Mouse (Mus musculus) common myeloid progenitor, adult 5-6 weeks (primary cell): ENCODE measurements around the gene Nrros. TPM values are rescaled to one million over a fixed set of nuclear protein-coding genes. Genes with fewer than 3 reads are reported as not detected.

Experiments
- ATAC-seq: replicated peaks from 2 replicates; pipeline ENCODE4 v1.8.0; 2016; ENCODE audit warnings: low read depth, mild to moderate bottlenecking, moderate TSS enrichment, inconsistent platforms; ENCODE audit not compliant: poor library complexity, severe bottlenecking
- total RNA-seq: library from RNA; stranded (forward); fragments of 200-1000, 187-1606 nt; gene quantifications from 2 replicates; pipeline ENCODE4 v1.2.3, GENCODE M21; 2017

The Nrros gene
- total RNA-seq, result 84.7 and 98.7 TPM in 2 replicates

- peak; percentile 78 for ATAC-seq
Observed at GRCm38 (mm10) chr16:32165281-32165821, at the start of gene Nrros. Nrros (minus strand) TSS chr16:32165594.

GRCm38 (mm10) chr16:32214804-32215576 lies 49.6 kb upstream of the Nrros start:
- ATAC-seq, result no peak

- no peak for ATAC-seq
Observed at GRCm38 (mm10) chr16:32214156-32214555, 48.8 kb upstream of the Nrros start.

- no peak for ATAC-seq
Observed at GRCm38 (mm10) chr16:32204902-32205301, 39.5 kb upstream of the Nrros start.

GRCm38 (mm10) chr16:32202681-32203080 lies 37.3 kb upstream of the Nrros start:
- peak; percentile 93 for ATAC-seq

GRCm38 (mm10) chr16:32201004-32201325 lies 35.6 kb upstream of the Nrros start:
- no peak for ATAC-seq

- peak; percentile 15; the same call in 1 of the 2 replicates for ATAC-seq
Observed at GRCm38 (mm10) chr16:32200256-32201003, 35.0 kb upstream of the Nrros start.

GRCm38 (mm10) chr16:32190011-32190441 lies 24.6 kb upstream of the Nrros start:
- ATAC-seq, result peak; percentile 87

- peak; percentile 67 for ATAC-seq
Observed at GRCm38 (mm10) chr16:32189109-32189508, 23.7 kb upstream of the Nrros start.

- ATAC-seq, result no peak
Observed at GRCm38 (mm10) chr16:32186056-32186455, 20.7 kb upstream of the Nrros start.

- peak; percentile 68 for ATAC-seq
Observed at GRCm38 (mm10) chr16:32179333-32179901, 14.0 kb upstream of the Nrros start, which contains the start of gene Bex6. Bex6 (plus strand) TSS chr16:32179823.

GRCm38 (mm10) chr16:32176896-32177686 lies 11.7 kb upstream of the Nrros start:
- ATAC-seq, result peak; percentile 77

- ATAC-seq, result no peak
Observed at GRCm38 (mm10) chr16:32175029-32175428, 9.6 kb upstream of the Nrros start.

- ATAC-seq, result no peak
Observed at GRCm38 (mm10) chr16:32174340-32175005, 9.1 kb upstream of the Nrros start.

GRCm38 (mm10) chr16:32173401-32173800 lies 8.0 kb upstream of the Nrros start:
- no peak for ATAC-seq

- ATAC-seq, result peak; percentile 87
Observed at GRCm38 (mm10) chr16:32171031-32171731, 5.8 kb upstream of the Nrros start.

GRCm38 (mm10) chr16:32167819-32168545 lies 2.6 kb upstream of the Nrros start:
- no peak for ATAC-seq

- no peak for ATAC-seq
Observed at GRCm38 (mm10) chr16:32164396-32165027, 882 bp downstream of the Nrros start.
